Mouse (Mus musculus): ENCODE data around the gene Nme9.
A peak's percentile ranks its signal among the peaks of the same experiment; 100 is the strongest.

Gene Nme9

DNA sequence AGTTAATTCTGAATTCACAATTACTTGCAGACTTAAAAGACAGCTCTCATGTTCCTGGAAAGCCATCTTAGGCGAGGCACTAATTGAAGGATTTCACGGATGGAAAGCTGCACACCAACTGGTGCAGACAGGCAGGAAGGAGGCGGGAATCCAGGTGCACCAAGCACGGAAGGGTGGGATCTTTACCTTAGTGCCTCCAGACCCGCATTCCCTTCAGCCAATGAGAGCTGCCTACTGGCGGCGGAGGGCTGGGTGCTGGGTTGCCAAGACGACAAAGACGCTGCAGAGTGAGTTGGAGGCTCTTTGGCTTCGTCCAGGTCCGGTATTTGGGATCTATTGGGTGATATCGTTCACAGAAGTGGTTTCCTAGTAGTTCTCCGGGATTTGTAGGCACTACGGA is at the start of gene Nme9:
Nme9 (plus strand) TSS at position 315 of the 400 bp plus-strand sequence.
- no peak for DNase-seq

- DNase-seq = no peak
Observed at GRCm38 (mm10) chr9:99409280-99409679, 42.0 kb upstream of the Nme9 start.

GRCm38 (mm10) chr9:99411093-99411492 is 40.2 kb upstream of the Nme9 start:
- no peak for DNase-seq

- DNase-seq = no peak
Observed at GRCm38 (mm10) chr9:99411785-99412184, 39.5 kb upstream of the Nme9 start.

GRCm38 (mm10) chr9:99416809-99417208 is 34.5 kb upstream of the Nme9 start:
- DNase-seq = no peak

DNA sequence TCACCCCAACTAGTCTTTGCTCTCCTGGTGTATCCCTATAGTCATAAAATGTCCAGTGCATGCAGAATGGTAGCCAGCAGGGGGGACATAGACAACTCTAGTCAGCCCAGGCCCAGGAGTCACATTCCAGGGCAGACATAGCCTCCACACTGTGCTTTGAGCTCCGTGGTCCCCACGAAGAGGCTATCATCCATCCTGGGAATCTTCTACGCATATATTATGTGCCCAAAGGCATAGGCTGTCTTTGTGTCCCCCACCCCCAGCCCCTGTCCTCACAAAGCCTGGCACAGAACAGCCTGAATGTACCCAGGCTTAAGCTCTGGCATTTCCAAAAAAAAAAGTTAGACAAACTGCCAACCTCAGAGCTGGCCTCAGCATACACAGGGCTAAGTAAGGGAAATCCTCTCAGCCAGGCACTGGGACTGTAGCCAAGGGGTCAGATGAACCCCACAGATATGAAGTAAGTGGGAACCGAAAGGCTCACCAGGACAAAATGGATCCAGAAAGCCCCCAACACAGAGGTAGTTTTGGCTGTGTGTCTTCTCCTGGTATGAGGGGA is 33.9 kb upstream of the Nme9 start:
- no peak for DNase-seq

DNA sequence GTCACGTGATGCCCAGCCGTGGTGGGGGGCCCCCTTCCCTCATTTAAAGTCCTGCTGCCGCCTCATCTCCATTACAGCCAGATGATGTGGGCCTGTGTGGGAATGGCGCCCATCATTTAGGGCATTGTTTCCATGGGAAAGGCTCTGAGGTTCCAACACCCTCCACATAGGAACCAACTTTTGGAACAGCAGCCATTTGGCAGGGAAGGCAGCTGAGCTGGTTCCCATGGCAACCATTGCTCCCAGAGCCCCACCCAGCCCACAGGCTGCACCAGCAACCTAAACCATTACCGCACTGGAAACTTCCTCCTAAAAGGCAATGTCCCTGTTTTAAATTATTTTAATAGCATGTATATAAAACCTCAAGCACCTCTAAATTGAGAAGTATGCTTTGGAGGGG is 32.9 kb upstream of the Nme9 start:
- no peak for DNase-seq

DNA sequence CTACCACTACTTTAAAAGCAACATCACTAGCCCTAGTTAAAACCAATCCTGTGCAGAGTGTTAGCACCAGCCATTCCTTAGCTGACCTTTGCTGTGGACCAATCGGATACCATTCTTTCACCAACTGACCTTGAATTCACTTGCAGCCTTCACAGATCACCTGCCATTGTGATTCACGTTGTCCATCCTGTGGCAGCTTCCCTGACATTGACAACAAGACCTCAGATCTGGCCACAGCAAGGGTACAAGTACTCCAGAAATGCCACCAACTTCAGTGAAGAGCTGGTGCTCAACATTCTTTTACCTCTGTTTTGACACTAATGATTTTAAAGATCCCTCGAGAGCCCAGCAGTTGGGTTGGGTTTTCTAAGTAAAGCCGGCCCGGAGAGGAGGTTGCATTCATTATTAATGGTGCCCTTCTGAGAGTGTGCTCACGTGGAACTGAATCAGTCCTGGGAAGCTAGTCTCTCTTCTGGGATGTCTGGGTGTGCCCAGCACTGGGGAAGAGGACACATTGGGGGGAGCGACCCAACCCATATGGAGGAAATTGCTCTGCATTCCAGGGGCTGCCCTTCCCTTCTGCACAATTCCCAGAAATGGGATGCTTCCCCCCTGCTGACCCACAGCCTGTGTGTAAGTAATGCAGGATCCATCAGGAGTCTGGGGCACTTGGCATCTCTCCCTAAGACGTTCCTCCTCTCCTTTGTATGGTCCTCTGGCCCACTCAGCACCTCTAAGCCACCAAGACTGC is 31.1 kb upstream of the Nme9 start:
- DNase-seq = no peak

DNA sequence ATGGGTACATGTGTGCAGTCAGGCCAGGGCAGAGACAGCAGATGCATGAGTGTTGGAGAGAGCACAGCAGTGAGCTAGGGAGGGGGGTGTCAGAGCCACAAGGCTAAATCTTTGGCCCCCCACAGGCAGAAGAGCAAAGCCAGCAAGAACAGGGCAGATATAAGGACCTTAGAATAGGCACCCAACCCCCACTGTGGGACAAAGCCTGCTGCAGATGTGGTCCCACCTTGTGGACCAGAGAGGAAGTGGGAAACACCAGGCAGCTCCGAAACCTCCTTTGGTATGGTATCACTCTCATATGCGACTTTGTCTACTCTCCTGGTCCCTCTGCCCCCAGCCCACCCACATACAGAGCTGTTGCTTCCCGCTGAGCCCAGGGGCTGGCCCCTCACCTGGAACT is 29.4 kb upstream of the Nme9 start:
- DNase-seq = no peak

- DNase-seq = no peak
Observed at GRCm38 (mm10) chr9:99423692-99424573, 27.3 kb upstream of the Nme9 start.

DNA sequence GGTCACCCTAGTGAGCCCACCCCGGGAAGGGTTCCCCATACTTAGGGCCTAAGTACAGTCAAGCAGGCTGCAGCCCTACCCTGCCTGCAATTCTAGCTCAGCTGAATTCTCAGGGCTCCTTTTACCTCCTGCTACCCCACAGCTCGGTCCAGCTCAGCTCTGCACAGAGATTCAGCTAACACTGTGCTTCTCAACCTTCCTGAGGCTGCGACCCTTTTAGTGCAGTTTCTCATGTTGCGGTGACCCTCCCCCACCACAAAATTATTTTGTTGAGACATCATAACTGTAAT is 26.8 kb upstream of the Nme9 start:
- no peak for DNase-seq

DNA sequence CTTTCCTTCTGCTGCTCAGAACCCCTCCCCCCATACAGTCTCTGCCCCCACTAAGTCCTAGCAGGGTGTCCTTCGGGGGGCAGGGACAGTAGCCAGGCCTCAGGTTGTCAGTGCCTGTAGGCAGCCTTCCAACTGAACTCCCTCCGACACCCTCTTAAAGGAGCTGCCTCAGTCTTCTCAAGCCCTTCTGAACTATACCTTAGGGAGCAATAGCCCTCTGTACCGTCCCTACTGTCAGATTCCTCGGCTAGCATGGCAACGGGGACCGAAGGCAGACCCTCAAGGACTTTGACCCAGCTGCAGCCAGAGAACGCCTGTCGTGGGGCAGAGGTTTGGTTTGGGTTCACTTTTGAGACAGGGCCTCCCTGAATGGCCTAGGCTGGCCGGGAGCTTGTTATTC is 26.0 kb upstream of the Nme9 start:
- DNase-seq = no peak

DNA sequence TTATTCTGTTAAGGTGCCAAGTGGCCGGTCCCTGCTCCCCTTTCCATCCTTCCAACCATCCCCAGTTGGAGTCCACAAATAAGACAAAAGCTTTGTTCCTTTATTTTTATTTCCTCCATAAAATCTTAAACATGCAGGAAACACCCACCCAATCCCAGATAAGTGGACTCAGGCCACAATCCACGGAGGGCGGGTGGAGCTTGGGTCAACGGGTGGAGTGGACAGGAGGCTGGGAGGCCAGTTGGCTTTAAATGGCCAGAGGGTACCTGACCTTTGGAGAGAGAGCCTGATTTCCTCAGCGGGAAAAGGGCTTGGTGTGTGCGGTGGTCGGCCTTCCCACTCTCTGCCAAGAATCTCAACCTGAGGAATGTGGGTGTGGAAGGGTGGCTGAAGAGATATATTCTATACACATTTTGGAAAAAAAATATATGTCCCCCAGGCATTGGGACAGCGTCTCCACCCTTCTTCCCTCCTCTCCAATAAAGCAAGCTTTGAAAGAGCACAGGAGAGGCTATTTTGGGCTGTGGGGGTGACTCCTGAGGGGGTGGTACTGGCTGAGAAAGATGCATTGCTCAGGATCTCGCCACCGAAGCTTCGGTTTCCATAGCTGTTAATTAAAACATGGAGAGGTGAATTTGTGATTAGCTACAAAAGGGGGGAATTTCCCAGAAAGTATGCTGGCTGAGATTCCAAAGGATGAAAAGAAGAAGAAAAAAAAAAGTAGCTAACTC is 22.5 kb upstream of the Nme9 start:
- DNase-seq = no peak

DNA sequence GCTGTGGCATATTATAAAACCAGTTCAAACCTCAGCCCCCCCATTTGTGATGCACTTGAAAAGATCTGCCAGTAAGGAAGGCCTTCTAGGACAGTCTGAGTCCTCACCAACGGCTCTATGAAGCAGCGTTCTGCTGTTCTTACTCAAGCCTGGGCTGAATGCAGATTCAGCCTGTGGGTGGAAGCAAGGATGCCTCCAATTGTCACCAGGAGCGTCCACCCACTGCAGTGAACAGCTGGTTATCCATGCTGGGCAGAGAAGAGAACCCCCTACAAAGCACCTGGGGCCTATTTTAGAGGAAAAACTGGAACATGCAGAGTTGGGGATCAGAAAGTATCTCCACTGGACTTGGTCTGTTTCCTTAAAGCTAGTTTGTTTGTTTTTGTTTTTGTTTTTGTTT is 21.4 kb upstream of the Nme9 start:
- DNase-seq = no peak

GRCm38 (mm10) chr9:99430806-99431205 is 20.5 kb upstream of the Nme9 start:
- DNase-seq = no peak

GRCm38 (mm10) chr9:99431346-99431745 is 19.9 kb upstream of the Nme9 start:
- no peak for DNase-seq

- DNase-seq = no peak
Observed at GRCm38 (mm10) chr9:99431963-99432362, 19.3 kb upstream of the Nme9 start.

GRCm38 (mm10) chr9:99432478-99432877 is 18.8 kb upstream of the Nme9 start:
- no peak for DNase-seq

DNA sequence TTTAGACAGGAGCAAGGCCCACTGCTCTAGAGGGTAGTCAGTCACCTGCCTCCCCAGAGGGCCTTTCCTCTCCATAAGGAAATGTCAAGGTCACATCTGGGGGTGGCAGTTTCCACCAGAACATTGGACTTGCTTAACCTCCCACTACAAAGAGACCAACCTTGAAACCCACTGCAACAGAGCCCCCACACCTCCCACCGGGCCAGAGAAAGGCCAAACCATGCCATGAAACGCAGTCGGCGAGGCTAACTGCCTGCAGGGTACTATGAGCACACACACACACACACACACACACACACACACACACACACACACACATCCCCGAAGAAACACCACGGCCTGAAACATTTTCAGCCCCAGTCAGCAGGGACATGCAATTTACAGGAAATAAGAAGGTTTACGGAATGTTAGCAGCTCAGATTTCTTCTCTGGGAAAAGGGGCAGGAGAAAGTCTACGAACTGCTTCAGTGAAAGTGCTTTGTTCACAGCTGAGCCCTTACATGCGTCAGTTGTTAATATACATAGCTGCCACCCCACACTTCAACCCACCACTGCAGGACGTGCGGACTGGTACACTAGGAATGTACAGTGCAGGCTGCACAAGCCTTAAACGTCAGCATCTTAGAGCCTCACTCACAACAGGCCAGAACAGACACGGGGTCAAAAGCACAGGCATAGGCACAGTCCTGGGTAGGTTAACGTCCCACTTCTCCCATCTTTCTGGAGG is 16.2 kb upstream of the Nme9 start:
- DNase-seq = no peak

DNA sequence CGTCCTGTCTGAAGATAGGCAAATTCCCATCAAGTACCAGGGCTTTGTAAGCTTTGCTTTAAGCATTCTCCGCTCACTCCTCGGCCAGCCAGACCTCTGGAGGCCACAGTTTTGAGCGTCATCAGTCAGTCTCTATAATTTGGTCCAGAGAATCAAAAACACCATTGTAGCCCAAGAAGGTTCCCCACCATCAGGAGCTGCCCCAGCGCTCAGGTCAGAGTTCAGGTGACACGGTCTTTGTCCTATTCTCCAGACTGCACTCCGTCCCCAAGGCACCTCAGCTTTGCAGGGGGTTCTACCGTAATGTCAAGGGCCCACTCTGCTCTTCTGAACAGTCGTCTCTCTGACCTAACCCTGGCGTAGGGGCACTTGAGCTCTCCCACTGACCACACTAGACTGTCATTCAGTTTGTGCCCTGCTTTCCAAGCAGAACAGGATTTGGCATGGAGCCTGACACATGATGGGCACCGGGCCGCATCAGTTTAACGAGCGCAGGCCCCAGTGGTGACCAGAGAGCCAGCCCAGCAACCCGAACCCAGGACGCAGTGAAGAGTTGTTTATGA is 15.6 kb upstream of the Nme9 start:
- DNase-seq = no peak

DNA sequence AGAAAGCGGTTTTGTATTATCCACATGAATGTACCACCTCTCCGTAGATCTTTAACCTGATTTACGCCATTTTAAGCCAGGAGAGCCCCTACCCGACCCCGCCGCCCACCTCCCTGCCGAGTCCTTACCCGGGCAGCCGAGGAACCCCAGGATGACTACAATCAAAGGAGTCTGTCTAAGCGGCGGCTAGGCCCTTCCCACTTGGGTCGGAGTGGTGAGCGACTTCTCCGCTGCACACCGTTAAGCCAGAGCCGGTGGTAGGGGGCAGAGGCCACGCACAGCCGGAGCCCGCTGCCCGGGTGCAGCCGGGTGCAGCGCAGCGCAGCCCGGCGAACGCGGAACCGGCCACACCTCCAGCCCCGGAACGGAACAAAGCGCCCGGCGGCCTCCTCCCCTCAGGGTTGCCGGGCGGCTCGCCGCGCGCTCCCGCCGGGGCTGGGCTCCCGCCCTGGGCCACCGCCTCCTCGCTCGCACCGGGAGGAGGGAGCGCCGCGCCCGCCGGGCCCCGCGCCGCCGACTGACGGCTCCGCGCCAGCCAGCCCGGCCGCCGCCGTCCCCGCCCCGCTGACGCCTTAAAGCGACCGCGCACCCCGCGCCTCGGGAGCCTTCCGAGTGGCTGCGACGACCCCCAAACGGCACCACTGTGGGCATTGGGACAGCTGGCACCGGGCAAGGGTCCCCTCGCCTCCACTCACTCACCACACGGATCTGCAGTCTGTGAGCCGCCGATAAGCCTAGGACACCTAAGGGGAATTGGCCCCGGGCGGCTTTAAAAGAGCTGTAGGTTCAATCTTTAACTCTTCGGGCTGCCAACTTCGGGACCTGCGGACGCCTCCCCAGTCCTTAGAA is 14.9 kb upstream of the Nme9 start:
- DNase-seq = peak; percentile 67
